Mouse (Mus musculus) cerebellum, adult 2 months (tissue): ENCODE measurements at regions not wholly inside any gene's neighbourhood (a gene's known extent, or its start where the extent isn't known, plus 50 kb on each side); places are given as distances from the start of the nearest gene placed in this dataset.
A peak's percentile ranks its signal among the peaks of the same experiment; 100 is the strongest.

ENCODE experiments used
- DNase-seq, 2 experiments: peaks; one replicate each; pipeline ENCODE4 v3.0.0; 2021
- H3K27ac ChIP-seq: fragments of 200-500 bp; 2 replicates; pipeline ENCODE4 v1.5.1; 2012; ENCODE audit warnings: low read length, control low read depth, inconsistent platforms; ENCODE audit not compliant: insufficient read depth
- H3K27me3 ChIP-seq: fragments of 200-500 bp; 2 replicates; pipeline ENCODE4 v1.6.1; 2012; ENCODE audit warnings: inconsistent platforms, mild to moderate bottlenecking, low read length, moderate library complexity; ENCODE audit not compliant: control insufficient read depth, insufficient read depth
- H3K4me1 ChIP-seq: fragments of 200-500 bp; 2 replicates; pipeline ENCODE4 v1.6.1; 2011; ENCODE audit warnings: low read length; ENCODE audit not compliant: control insufficient read depth, insufficient read depth
- H3K4me3 ChIP-seq: fragments of 200-500 bp; replicated peaks from 2 replicates; pipeline ENCODE3; 2011; ENCODE audit warnings: mild to moderate bottlenecking, low read depth, low read length, control low read depth; ENCODE audit not compliant: insufficient read depth
- CTCF ChIP-seq: fragments of 200-500 bp; IDR thresholded peaks from 2 replicates; pipeline ENCODE4 v1.5.1; 2011; ENCODE audit warnings: low read depth, mild to moderate bottlenecking, control low read depth, low read length, moderate library complexity, borderline replicate concordance; ENCODE audit not compliant: insufficient read depth
- POLR2A ChIP-seq: fragments of 200-500 bp; IDR thresholded peaks from 2 replicates; pipeline ENCODE4 v1.6.1; 2011; ENCODE audit warnings: low read length, control low read depth, borderline replicate concordance; ENCODE audit not compliant: insufficient read depth
- WGBS: fragments of 180-500 bp; shearing (Covaris S2); methylation state at CpG from one replicate; pipeline ENCODE4 v1.1.7; 2018; 5-methylcytosine and 5-hydroxymethylcytosine counted together

- no peak overlapping the region for H3K27ac ChIP-seq
- DNase-seq: no peak
- WGBS: 65% methylated on average over 5 of the region's 5 CpGs
- H3K4me3 ChIP-seq: no peak overlapping the region
- no peaks in the 10 kb centered on the region for H3K27me3 ChIP-seq
- TF ChIP-seq POLR2A: no peak
- no peak for TF ChIP-seq CTCF
- peaks cover 3% of the 10 kb centered on the region; the same call in 1 of the 2 replicates for H3K4me1 ChIP-seq
Observed at GRCm38 (mm10) chr7:145135971-145136370, 71.9 kb downstream of the 1810010D01Rik start.

DNA sequence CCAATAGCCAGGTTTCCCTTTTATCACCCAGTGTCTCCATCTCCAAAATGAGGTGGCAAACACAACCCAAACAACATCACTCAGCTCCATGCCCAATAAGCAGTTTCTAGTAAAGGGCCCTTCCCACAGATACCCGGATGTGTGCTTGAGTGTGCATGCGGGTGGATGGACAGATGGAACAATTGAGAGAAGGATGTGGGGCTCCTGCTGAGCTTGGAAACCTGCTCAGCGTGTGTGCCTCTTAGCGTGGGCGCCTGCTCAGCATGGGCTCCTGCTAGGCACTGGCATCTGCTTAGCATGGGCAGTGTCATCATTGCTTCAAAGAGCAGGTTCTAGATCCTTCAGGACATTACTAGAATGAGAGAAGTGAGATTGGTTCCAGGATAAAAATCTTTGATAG lies 75.4 kb downstream of the 1810010D01Rik start:
- WGBS: 18% methylated on average over 5 of the region's 5 CpGs
- no peak for DNase-seq
- H3K4me3 ChIP-seq: no peak overlapping the region
- H3K4me1 ChIP-seq: peaks cover 3% of the 10 kb centered on the region; the same call in 1 of the 2 replicates
- H3K27ac ChIP-seq: no peak overlapping the region
- no peaks in the 10 kb centered on the region; the same call in 1 of the 2 replicates for H3K27me3 ChIP-seq
- TF ChIP-seq POLR2A (no peak), CTCF (no peak)

DNA sequence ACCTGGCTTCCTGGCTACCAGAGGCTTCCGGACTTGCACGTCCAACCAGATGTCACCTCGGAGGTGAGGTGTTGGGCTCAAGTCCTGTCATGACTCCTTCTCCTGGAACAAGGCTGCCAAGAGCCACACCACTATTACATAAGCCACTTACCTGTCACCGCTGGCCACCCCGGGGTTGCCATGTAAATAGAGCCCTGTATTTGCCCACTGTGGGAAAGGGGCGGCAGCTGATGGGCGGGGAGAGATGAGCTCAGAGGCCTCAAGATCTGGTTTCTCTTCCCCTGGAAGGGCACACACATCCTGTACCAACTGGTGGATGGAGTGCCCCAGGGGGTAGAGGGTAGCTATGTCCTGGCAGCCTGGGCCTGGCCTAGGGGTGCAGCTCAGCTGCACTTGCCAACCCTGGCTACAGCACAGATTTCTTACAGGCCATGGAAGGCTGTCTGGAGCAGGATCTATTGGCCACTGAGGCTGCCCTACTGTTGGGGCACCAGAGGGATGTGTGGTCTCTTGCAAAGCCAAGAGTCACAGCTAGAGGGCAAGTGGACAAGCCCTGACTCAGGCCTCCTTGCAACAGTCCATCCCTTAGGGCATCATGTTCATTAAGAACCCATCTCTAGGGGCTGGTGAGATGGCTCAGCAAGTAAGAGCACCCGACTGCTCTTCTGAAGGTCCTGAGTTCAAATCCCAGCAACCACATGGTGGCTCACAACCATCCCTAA lies 76.3 kb downstream of the 1810010D01Rik start:
- TF ChIP-seq CTCF (peak; percentile 17; the same call in 1 of the 2 replicates), POLR2A (no peak)
- no peak for DNase-seq
- H3K27ac ChIP-seq: no peak overlapping the region
- H3K27me3 ChIP-seq: no peaks in the 10 kb centered on the region; the same call in 1 of the 2 replicates
- peaks cover 3% of the 10 kb centered on the region; the same call in 1 of the 2 replicates for H3K4me1 ChIP-seq
- WGBS: 91% methylated on average over 8 of the region's 8 CpGs
- no peak overlapping the region for H3K4me3 ChIP-seq

- Histone ChIP-seq H3K27me3 (no peaks in the 10 kb centered on the region; the same call in 1 of the 2 replicates), H3K4me1 (peaks cover 3% of the 10 kb centered on the region; the same call in 1 of the 2 replicates), H3K4me3 (no peak overlapping the region), H3K27ac (no peak overlapping the region)
- no peak for DNase-seq
- 42% methylated on average over 4 of the region's 4 CpGs for WGBS
- TF ChIP-seq POLR2A: no peak
- no peak for TF ChIP-seq CTCF
Observed at GRCm38 (mm10) chr7:145129971-145130370, 77.9 kb downstream of the 1810010D01Rik start.

GRCm38 (mm10) chr7:145127661-145128060 lies 80.3 kb downstream of the 1810010D01Rik start:
- 67% methylated on average over 8 of the region's 8 CpGs for WGBS
- peaks cover 3% of the 10 kb centered on the region; the same call in 1 of the 2 replicates for H3K4me1 ChIP-seq
- DNase-seq: no peak
- H3K4me3 ChIP-seq: no peak overlapping the region
- H3K27ac ChIP-seq: no peak overlapping the region
- TF ChIP-seq CTCF (no peak), POLR2A (no peak)
- no peaks in the 10 kb centered on the region; the same call in 1 of the 2 replicates for H3K27me3 ChIP-seq

DNA sequence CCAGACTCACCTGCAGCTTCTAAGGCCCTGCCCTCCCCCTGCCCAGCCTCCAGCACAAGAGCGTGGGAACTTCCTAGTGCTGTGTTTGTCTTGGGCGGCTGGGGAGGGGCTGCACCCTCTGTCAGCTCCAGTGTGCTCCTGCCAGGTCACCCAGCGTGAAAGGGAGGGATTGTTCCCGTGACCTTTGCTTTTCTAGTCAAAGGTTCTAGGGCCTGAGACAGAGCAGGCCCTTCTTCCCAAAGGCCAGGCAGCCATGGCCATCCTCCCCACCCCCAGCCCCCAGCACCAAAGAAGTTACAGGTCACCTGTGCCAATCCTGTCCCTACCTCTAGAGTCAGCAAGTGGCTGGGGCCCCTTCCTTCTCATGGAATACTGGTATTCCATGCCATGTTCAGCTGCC lies 80.7 kb downstream of the 1810010D01Rik start:
- H3K27me3 ChIP-seq: no peaks in the 10 kb centered on the region; the same call in 1 of the 2 replicates
- H3K27ac ChIP-seq: no peak overlapping the region
- H3K4me1 ChIP-seq: no peaks in the 10 kb centered on the region
- DNase-seq: no peak
- TF ChIP-seq POLR2A: no peak
- no peak for TF ChIP-seq CTCF
- H3K4me3 ChIP-seq: no peak overlapping the region
- WGBS: 75% methylated on average over 4 of the region's 4 CpGs

- Histone ChIP-seq H3K4me3 (no peak overlapping the region), H3K27ac (no peak overlapping the region), H3K4me1 (no peaks in the 10 kb centered on the region), H3K27me3 (no peaks in the 10 kb centered on the region; the same call in 1 of the 2 replicates)
- TF ChIP-seq CTCF (no peak), POLR2A (no peak)
- no peak for DNase-seq
- WGBS: 96% methylated on average over 2 of the region's 2 CpGs
Observed at GRCm38 (mm10) chr7:145123996-145124601, 83.8 kb downstream of the 1810010D01Rik start.
